Mouse (Mus musculus) left cerebral cortex, adult 9 months (tissue): ENCODE results near the gene Prr15l.
A peak's percentile ranks its signal among the peaks of the same experiment; 100 is the strongest.

Experiments used
- DNase-seq, 2 experiments: peaks; one replicate each; pipeline ENCODE4 v3.0.0; 2022; ENCODE audit warnings: low spot score in 2 of 2

The Prr15l gene

GRCm38 (mm10) chr11:96919003-96919402, 8.9 kb upstream of the Prr15l start:
- no peak for DNase-seq

GRCm38 (mm10) chr11:96924861-96925260, 3.0 kb upstream of the Prr15l start:
- no peak for DNase-seq

GRCm38 (mm10) chr11:96925469-96926148, 2.3 kb upstream of the Prr15l start:
- no peak for DNase-seq

- no peak for DNase-seq
Measured at GRCm38 (mm10) chr11:96926587-96926986, 1.3 kb upstream of the Prr15l start.

GRCm38 (mm10) chr11:96928691-96929090, 787 bp downstream of the Prr15l start:
- no peak for DNase-seq

GRCm38 (mm10) chr11:96929096-96929765, 1.3 kb downstream of the Prr15l start:
- no peak for DNase-seq

- no peak for DNase-seq
Measured at GRCm38 (mm10) chr11:96929766-96930331, 1.9 kb downstream of the Prr15l start.

- no peak for DNase-seq
Measured at GRCm38 (mm10) chr11:96931327-96932062, 3.6 kb downstream of the Prr15l start.

GRCm38 (mm10) chr11:96933562-96934276, 5.8 kb downstream of the Prr15l start:
- no peak for DNase-seq

- DNase-seq = peak in 1 of 2 experiments; percentile 64
Measured at GRCm38 (mm10) chr11:96934921-96935356, 7.0 kb downstream of the Prr15l start.

GRCm38 (mm10) chr11:96935872-96936650, 8.2 kb downstream of the Prr15l start:
- no peak for DNase-seq

GRCm38 (mm10) chr11:96937549-96938425, 9.9 kb downstream of the Prr15l start:
- DNase-seq = no peak

- no peak for DNase-seq
Measured at GRCm38 (mm10) chr11:96938426-96938800, 10.5 kb downstream of the Prr15l start.

GRCm38 (mm10) chr11:96940578-96941465, 12.9 kb downstream of the Prr15l start:
- DNase-seq = no peak

GRCm38 (mm10) chr11:96941989-96942590, 14.2 kb downstream of the Prr15l start:
- no peak for DNase-seq

- peak; percentile 94 to 96 for DNase-seq
Measured at GRCm38 (mm10) chr11:96943746-96944304, 15.9 kb downstream of the Prr15l start, which contains the start of gene Pnpo. Gene Pnpo (minus strand): TSS chr11:96943986.

GRCm38 (mm10) chr11:96944844-96945580, 17.1 kb downstream of the Prr15l start:
- DNase-seq = no peak
